Mouse (Mus musculus) ES-Bruce4 (cell line): ENCODE measurements around the gene Hoxd8.

ENCODE experiments used
- CTCF ChIP-seq: IDR thresholded peaks from one replicate; pipeline ENCODE4 v1.8.1; 2011; ENCODE audit warnings: low read depth, low read length
- EP300 ChIP-seq: IDR thresholded peaks from 2 replicates; pipeline ENCODE4 v1.6.1; 2011; ENCODE audit warnings: low read depth, low read length; ENCODE audit not compliant: insufficient read depth

GRCm38 (mm10) chr2:74674881-74675665 lies 29.3 kb upstream of the Hoxd8 start, which contains the start of gene Hoxd12:
- TF ChIP-seq CTCF (no peak), EP300 (no peak)
